Mouse (Mus musculus) kidney, postnatal 0 days (tissue): ENCODE measurements around the gene H6pd. TPM values are rescaled to one million over a fixed set of nuclear protein-coding genes. Genes with fewer than 3 reads are reported as not detected.

Experiments
- ATAC-seq: fragments of 200-750 bp; cut with Nextera tagmentation; replicated peaks from 2 replicates; pipeline ENCODE4 v1.8.0; 2017; ENCODE audit warnings: low read depth, moderate number of reproducible peaks, moderate TSS enrichment, moderate library complexity; ENCODE audit not compliant: low FRiP score
- DNase-seq: peaks from one replicate; pipeline ENCODE4 v3.0.0-alpha.2; 2016; ENCODE audit warnings: low spot score
- H3K27ac ChIP-seq: fragments of 300-500 bp; sonication (generic); 2 replicates; pipeline ENCODE4 v1.5.1; 2014; ENCODE audit warnings: mild to moderate bottlenecking
- H3K27me3 ChIP-seq: fragments of 300-500 bp; sonication (generic); 2 replicates; pipeline ENCODE4 v1.6.1; 2014; ENCODE audit warnings: low read length, mixed read lengths; ENCODE audit not compliant: insufficient read depth
- H3K36me3 ChIP-seq: fragments of 300-500 bp; sonication (generic); 2 replicates; pipeline ENCODE4 v1.6.1; 2014; ENCODE audit warnings: low read length, mixed read lengths; ENCODE audit not compliant: insufficient read depth
- H3K4me1 ChIP-seq: fragments of 300-500 bp; sonication (generic); replicated peaks from 2 replicates; pipeline ENCODE4 v1.6.1; 2014; ENCODE audit warnings: antibody characterized with exemption, low read length, mixed read lengths; ENCODE audit not compliant: insufficient read depth
- H3K4me2 ChIP-seq: fragments of 300-500 bp; sonication (generic); 2 replicates; pipeline ENCODE4 v1.6.1; 2014; ENCODE audit warnings: mild to moderate bottlenecking, low read length, moderate library complexity, mixed read lengths
- H3K4me3 ChIP-seq: fragments of 300-500 bp; sonication (generic); replicated peaks from 2 replicates; pipeline ENCODE4 v1.5.1; 2014; ENCODE audit warnings: low read depth, low read length
- H3K9ac ChIP-seq: fragments of 300-500 bp; sonication (generic); 2 replicates; pipeline ENCODE4 v1.6.1; 2014; ENCODE audit warnings: low read depth, low read length
- H3K9me3 ChIP-seq: fragments of 300-500 bp; sonication (generic); replicated peaks from 2 replicates; pipeline ENCODE4 v1.6.1; 2016; ENCODE audit warnings: low read length, inconsistent platforms, mixed read lengths
- CTCF ChIP-seq: IDR thresholded peaks from 2 replicates; pipeline ENCODE4 v1.5.1; 2016; ENCODE audit warnings: antibody characterized with exemption, low read depth, mild to moderate bottlenecking, moderate library complexity
- WGBS: fragments of 180-500 bp; shearing (Covaris S2); extraction: QIAGEN DNeasy Blood & Tissue Kit; methylation state at CpG from one replicate; pipeline ENCODE4 v1.1.7; 2014; 5-methylcytosine and 5-hydroxymethylcytosine counted together
- polyA plus RNA-seq: library from polyadenylated mRNA; unstranded; fragments of >200 nt; fragmentation: Nextera tagmentation; extraction: Ambion mirVana; gene quantifications from 2 replicates; pipeline ENCODE4 v1.2.1, GENCODE M21; 2015

Gene H6pd
- polyA plus RNA-seq, 1 experiment from 2014 or later = 27.8 TPM

DNA sequence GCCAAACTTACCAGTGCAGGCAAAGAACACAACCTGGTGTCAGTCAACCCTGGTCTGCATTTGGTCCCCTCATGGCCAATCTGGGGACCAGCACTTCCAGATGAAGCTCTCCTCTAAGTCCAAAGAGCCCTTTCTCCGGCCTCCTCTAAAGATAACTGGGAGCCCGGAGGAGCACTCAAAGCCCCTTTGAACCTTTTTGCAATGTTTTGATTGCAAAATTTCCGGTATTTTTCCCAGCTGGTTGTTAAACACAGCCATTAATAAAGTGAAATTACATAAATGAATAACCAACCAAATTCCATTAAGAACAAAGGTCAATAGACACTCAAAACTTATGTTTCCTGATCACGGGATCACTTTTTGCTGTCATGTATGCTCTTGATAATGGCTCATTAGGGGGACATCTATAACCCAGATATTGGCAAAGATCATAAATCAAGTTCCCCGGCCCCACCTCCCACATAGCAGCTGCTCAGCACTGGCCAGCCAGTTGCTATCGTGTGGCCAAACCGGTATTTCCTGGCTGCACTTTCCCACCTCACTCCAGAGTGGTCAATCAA is 5.7 kb downstream of the H6pd start:
- DNase-seq (peak; percentile 84), ATAC-seq (no peak; the same call in 1 of the 2 replicates)
- Histone ChIP-seq H3K4me1 (peaks cover 57% of the 10 kb centered on the region), H3K27me3 (no peaks in the 10 kb centered on the region), H3K4me3 (0 out of 2 replicates have a peak overlapping the region, but pooled peaks have one; percentile 5), H3K9me3 (no peaks in the 10 kb centered on the region), H3K27ac (peak overlapping the region; percentile 89), H3K36me3 (no peaks in the 10 kb centered on the region), H3K9ac (0 out of 2 replicates have a peak overlapping the region, but pooled peaks have one; percentile 18), H3K4me2 (peak overlapping the region; percentile 47)
- WGBS = 18% methylated on average over 7 of the region's 7 CpGs
- no peak for TF ChIP-seq CTCF

DNA sequence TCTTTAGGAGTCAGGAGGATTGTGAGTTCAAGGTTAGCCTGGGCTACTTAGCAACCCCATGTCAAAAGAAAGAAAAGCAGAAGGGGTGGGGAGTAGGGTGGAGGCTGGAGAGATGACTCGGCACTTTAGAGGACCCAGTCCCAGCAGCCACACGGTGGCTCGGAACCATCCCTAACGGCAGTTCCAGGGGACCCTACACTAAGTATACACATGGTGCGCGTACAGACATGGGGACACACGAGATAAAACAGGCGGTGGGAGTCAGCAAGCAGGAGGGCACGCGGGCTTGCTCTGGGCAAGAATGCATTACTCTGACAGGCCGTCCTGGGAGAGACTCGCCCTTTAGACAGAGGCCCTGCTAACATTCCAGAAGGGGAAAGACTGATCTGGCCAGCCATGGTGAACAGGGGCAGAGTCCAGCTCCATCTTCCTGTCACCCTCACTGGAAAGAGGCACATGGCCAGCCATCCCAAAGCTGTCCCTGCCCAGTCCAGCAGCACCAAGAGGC is 6.7 kb downstream of the H6pd start:
- H3K4me2 ChIP-seq = peak overlapping the region; percentile 47
- no peak for TF ChIP-seq CTCF
- H3K27me3 ChIP-seq = no peaks in the 10 kb centered on the region
- ATAC-seq (peak; percentile 22), DNase-seq (peak; percentile 58)
- H3K9ac ChIP-seq = peak overlapping the region; percentile 18; the same call in 1 of the 2 replicates
- no peaks in the 10 kb centered on the region for H3K9me3 ChIP-seq
- peak overlapping the region; percentile 89 for H3K27ac ChIP-seq
- H3K36me3 ChIP-seq = no peaks in the 10 kb centered on the region
- 50% methylated on average over 12 of the region's 12 CpGs for WGBS
- peak overlapping the region; percentile 5 for H3K4me3 ChIP-seq
- H3K4me1 ChIP-seq = peaks cover 49% of the 10 kb centered on the region

DNA sequence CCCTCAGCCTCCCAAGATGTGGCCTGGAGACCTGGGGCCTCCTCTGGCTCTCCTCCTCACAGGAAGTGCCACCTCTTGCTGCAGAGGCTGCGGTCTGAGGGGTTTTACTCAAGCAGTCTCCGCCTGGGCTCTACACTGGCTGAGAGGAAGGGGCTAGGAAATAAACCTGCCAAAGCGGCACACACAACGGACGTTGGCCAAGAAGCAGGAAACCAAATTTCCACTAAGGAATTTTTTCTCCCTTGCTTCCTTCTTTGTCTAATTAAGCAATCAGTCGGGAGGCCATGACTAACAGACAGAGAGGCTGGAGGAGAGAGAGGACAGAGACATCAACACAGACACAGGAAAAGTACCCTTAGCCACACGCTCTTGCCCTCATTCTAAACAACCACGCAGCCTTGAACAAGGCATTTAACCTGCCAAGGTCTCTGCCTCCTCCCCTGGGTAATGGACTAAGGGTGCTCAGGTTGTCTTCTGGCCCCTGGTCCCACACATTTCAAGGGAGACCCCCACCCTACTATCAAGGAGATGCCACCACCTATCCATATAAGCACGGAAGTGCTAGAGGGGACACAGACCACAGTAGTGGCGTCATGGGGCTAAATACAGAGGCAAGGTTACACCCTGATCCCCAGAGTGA is 7.5 kb downstream of the H6pd start:
- H3K4me1 ChIP-seq = peaks cover 55% of the 10 kb centered on the region
- H3K4me2 ChIP-seq = peak overlapping the region; percentile 47
- 0 out of 2 replicates have a peak overlapping the region, but pooled peaks have one; percentile 35 for H3K9ac ChIP-seq
- WGBS = 38% methylated on average over 10 of the region's 10 CpGs
- TF ChIP-seq CTCF = no peak
- H3K9me3 ChIP-seq = no peaks in the 10 kb centered on the region
- H3K36me3 ChIP-seq = no peaks in the 10 kb centered on the region
- H3K4me3 ChIP-seq = peak overlapping the region; percentile 5; the same call in 1 of the 2 replicates
- ATAC-seq = no peak
- no peak for DNase-seq
- peak overlapping the region; percentile 89 for H3K27ac ChIP-seq
- no peaks in the 10 kb centered on the region for H3K27me3 ChIP-seq

DNA sequence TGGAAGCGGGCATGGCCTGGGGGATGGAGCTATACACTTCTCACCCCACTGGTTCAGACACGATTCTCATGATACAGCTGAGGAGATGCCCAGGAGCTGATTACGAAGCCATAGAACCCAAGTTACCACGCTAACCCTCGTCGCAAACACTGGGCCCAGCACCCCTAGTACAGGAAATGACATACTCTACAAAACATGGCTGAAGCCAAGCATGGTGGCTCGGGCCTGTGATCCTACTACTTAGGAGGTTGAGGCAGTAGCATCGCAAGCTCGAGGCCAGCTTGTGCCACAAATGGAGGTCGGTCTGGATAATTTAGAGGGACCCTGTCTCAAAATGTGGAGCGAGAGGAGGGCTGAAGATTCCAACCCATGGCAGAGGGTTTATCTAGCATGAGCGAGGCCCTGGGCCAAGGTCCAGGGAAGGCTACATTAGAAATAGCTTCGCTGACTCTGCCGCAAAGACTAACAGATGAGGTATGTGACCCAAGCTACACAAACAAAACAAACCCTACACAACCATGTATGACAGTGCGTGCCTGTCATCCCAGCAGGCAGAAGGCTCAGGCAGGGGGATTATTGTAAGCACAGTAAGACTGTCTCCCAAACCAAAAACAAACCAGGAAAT is 8.8 kb downstream of the H6pd start:
- no peak overlapping the region for H3K4me3 ChIP-seq
- peaks cover 4% of the 10 kb centered on the region; the same call in 1 of the 2 replicates for H3K36me3 ChIP-seq
- no peak overlapping the region for H3K9ac ChIP-seq
- TF ChIP-seq CTCF = no peak
- H3K4me1 ChIP-seq = peaks cover 61% of the 10 kb centered on the region
- DNase-seq = no peak
- peak overlapping the region; percentile 13; the same call in 1 of the 2 replicates for H3K4me2 ChIP-seq
- WGBS = 68% methylated on average over 15 of the region's 15 CpGs
- peak overlapping the region; percentile 89 for H3K27ac ChIP-seq
- H3K9me3 ChIP-seq = no peaks in the 10 kb centered on the region
- H3K27me3 ChIP-seq = no peaks in the 10 kb centered on the region
- ATAC-seq = no peak

DNA sequence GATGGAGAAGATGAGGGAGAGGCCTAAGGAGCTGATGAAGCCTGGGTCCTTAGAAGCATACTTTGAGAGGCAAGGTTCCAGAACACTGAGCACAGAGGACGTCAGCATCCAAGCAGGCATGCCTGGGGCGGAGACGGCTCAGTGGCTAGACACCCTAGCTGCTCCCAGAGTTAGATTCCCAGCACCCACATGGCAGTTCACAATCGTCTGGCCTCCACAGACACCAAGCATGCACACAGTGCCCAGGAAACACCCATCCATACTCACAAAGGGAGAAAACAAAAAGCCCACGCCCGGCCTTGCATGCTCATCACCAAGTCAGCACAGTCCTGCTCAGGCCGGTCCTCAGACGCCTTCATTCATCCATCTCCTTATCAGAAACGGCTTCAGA is 9.3 kb downstream of the H6pd start:
- Histone ChIP-seq H3K9ac (no peak overlapping the region), H3K9me3 (no peaks in the 10 kb centered on the region), H3K36me3 (peaks cover 5% of the 10 kb centered on the region; the same call in 1 of the 2 replicates), H3K4me1 (peaks cover 61% of the 10 kb centered on the region), H3K4me2 (no peak overlapping the region), H3K4me3 (no peak overlapping the region), H3K27ac (peak overlapping the region; percentile 89), H3K27me3 (no peaks in the 10 kb centered on the region)
- DNase-seq (no peak), ATAC-seq (no peak)
- WGBS = 63% methylated on average over 9 of the region's 9 CpGs
- TF ChIP-seq CTCF = no peak

DNA sequence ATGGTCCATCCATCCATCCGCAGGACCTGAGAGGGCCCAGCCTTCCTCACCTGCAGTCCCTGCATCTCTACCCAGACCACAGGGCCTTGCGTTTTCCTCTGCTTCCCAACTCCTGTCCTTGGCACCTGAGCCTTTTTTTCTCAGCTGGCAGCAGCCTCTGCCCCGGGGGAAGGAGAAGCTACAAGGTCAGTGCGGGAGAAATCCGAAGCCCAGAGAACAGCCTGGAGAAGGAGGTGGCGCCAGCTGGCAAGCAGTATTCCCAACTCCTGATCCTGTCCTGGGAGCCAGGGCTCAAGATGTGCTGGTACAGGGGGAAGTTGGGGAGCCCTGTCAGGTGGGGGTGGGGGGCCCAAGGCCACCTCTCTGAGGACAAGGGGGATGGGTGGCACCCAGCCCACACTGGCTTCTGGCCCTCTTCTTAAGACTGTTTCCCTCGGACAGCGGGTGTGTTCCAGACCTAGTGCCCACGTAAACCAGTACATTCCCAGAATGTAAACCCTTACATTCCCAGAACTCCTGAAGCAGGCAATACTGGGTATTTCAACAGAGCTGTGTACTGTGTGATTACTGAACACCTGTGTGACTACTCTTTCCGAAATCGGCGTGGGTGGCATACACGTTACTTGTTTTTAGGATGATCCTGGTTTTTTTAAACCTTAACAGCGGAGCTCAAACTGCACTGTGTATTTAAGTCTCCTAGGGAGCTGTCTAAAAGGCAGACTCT is 9.9 kb downstream of the H6pd start:
- H3K4me2 ChIP-seq = no peak overlapping the region
- WGBS = 76% methylated on average over 14 of the region's 14 CpGs

More for the DNA sequence above, 9.9 kb downstream of the H6pd start:
- Histone ChIP-seq H3K4me3 (no peak overlapping the region), H3K27me3 (no peaks in the 10 kb centered on the region), H3K9me3 (no peaks in the 10 kb centered on the region), H3K9ac (no peak overlapping the region), H3K36me3 (peaks cover 10% of the 10 kb centered on the region; the same call in 1 of the 2 replicates), H3K27ac (peak overlapping the region; percentile 89), H3K4me1 (peaks cover 58% of the 10 kb centered on the region)
- ATAC-seq = no peak
- DNase-seq = no peak
- no peak for TF ChIP-seq CTCF
